Mouse (Mus musculus) lung, embryonic 14.5 days (tissue): ENCODE results near the gene Acd. TPM values are rescaled to one million over a fixed set of nuclear protein-coding genes. Genes with fewer than 3 reads are reported as not detected.
A peak's percentile ranks its signal among the peaks of the same experiment; 100 is the strongest.

Experiments
- ATAC-seq: fragments of 200-750 bp; cut with Nextera tagmentation; 2 replicates; pipeline ENCODE4 v1.8.0; 2017; ENCODE audit warnings: mild to moderate bottlenecking, moderate TSS enrichment, moderate library complexity; ENCODE audit not compliant: insufficient read depth
- DNase-seq: peaks from one replicate; pipeline ENCODE4 v3.0.0-alpha.2; 2015
- H3K27ac ChIP-seq: fragments of 300-500 bp; sonication (generic); 2 replicates; pipeline ENCODE4 v1.5.1; 2014; ENCODE audit warnings: low read depth, mild to moderate bottlenecking, moderate library complexity
- H3K27me3 ChIP-seq: fragments of 300-500 bp; sonication (generic); 2 replicates; pipeline ENCODE4 v1.6.1; 2014; ENCODE audit warnings: low read length, control low read depth; ENCODE audit not compliant: insufficient read depth
- H3K36me3 ChIP-seq: fragments of 300-500 bp; sonication (generic); 2 replicates; pipeline ENCODE4 v1.6.1; 2014; ENCODE audit warnings: control low read depth; ENCODE audit not compliant: insufficient read depth
- H3K4me1 ChIP-seq: fragments of 300-500 bp; sonication (generic); 2 replicates; pipeline ENCODE4 v1.6.1; 2014; ENCODE audit warnings: antibody characterized with exemption, control low read depth; ENCODE audit not compliant: insufficient read depth
- H3K4me2 ChIP-seq: fragments of 300-500 bp; sonication (generic); 2 replicates; pipeline ENCODE4 v1.6.1; 2014; ENCODE audit warnings: mild to moderate bottlenecking
- H3K4me3 ChIP-seq: fragments of 300-500 bp; sonication (generic); 2 replicates; pipeline ENCODE4 v1.5.1; 2014; ENCODE audit warnings: low read depth, low read length
- H3K9ac ChIP-seq: fragments of 300-500 bp; sonication (generic); 2 replicates; pipeline ENCODE4 v1.6.1; 2014
- H3K9me3 ChIP-seq: fragments of 300-500 bp; sonication (generic); 2 replicates; pipeline ENCODE4 v1.6.1; 2016; ENCODE audit warnings: low read depth, low read length, control low read depth
- CTCF ChIP-seq: IDR thresholded peaks from 2 replicates; pipeline ENCODE4 v1.5.1; 2016; ENCODE audit warnings: antibody characterized with exemption, low read depth
- WGBS: fragments of 180-500 bp; shearing (Covaris S2); extraction: QIAGEN DNeasy Blood & Tissue Kit; methylation state at CpG from one replicate; pipeline ENCODE4 v1.1.7; 2014; 5-methylcytosine and 5-hydroxymethylcytosine counted together
- polyA plus RNA-seq: library from polyadenylated mRNA; unstranded; fragments of >200 nt; fragmentation: Nextera tagmentation; extraction: Ambion mirVana; gene quantifications from 2 replicates; pipeline ENCODE4 v1.2.1, GENCODE M21; 2014

Acd gene
- polyA plus RNA-seq, 1 experiment from 2014 or later = 68.6 TPM

- peak overlapping the region; percentile 67 for H3K4me3 ChIP-seq
- H3K4me1 ChIP-seq = 0 out of 2 replicates have a peak, but pooled peaks cover 2% of the 10 kb centered on the region
- peak overlapping the region; percentile 81 for H3K4me2 ChIP-seq
- no peak for DNase-seq
- WGBS = 36% methylated on average over 18 of the region's 18 CpGs
- no peak for TF ChIP-seq CTCF
- peaks cover 43% of the 10 kb centered on the region for H3K36me3 ChIP-seq
- ATAC-seq = peak; percentile 12; the same call in 1 of the 2 replicates
- peak overlapping the region; percentile 60 for H3K9ac ChIP-seq
- no peaks in the 10 kb centered on the region for H3K9me3 ChIP-seq
- peak overlapping the region; percentile 59; the same call in 1 of the 2 replicates for H3K27ac ChIP-seq
- H3K27me3 ChIP-seq = no peaks in the 10 kb centered on the region
These were observed 1.1 kb upstream of the Acd start for GRCm38 (mm10) chr8:105702001-105702401.

DNA sequence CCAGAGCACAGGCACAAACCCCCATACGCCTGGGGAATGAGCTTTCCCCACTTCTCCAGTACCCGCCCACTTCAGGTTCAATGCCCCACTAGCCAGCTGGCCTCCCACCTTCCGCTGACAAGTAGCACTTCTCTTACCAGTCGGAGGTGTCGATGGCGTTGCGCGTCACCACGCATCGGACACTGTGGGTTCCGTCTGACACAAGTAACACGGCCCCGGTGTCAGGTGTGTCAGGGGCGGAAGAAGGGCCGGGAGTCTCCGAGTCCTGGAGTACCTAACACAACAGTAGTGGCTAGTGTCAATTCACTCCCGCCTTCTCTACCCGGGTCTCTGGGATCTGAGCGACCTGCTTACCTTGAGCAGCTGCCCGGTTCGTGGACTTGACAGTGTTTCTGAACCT, 336 bp downstream of the Acd start:
- DNase-seq (peak; percentile 62), ATAC-seq (peak; percentile 53)
- H3K4me3 ChIP-seq = peak overlapping the region; percentile 67
- no peaks in the 10 kb centered on the region for H3K9me3 ChIP-seq
- peak overlapping the region; percentile 60 for H3K9ac ChIP-seq
- H3K27ac ChIP-seq = peak overlapping the region; percentile 89
- H3K4me2 ChIP-seq = peak overlapping the region; percentile 81
- peaks cover 45% of the 10 kb centered on the region for H3K36me3 ChIP-seq
- H3K4me1 ChIP-seq = 0 out of 2 replicates have a peak, but pooled peaks cover 2% of the 10 kb centered on the region
- no peak for TF ChIP-seq CTCF
- 0% methylated on average over 21 of the region's 21 CpGs for WGBS
- H3K27me3 ChIP-seq = no peaks in the 10 kb centered on the region

DNA sequence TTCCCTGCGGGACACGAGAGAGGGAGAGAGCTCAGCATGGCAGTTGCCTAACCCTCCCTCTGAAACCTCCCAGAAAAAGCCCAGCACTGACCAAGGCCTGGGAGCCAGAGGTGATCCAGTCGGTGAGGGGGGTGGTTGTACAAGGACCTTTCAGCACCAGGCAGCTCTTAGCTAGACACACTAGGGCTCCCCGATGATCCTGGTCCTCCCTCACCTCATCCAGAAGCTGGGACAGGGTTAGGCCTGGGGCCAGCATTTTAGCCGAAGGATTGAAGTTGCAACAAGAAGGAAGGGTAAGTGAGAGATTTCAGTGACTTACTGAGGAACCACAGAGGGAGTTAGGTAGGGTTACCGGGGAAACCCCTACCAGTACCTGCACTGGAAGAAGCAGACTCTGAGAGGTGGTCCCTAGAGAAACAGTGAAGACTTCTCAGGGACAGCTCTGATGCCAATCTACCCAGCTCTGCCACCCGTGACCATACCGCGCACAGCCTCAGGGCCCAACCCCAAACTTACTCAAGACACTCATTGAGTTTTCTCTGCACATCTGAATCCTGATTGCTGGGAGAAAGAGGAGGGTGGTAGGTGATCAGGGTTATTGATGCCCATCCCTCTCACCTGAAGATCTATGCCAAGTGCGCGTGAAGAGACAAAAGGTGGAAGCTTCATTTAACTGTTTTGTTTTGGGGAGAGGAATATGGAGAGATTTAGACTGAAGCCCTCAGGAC, 1.2 kb downstream of the Acd start:
- Histone ChIP-seq H3K36me3 (peaks cover 45% of the 10 kb centered on the region), H3K27me3 (no peaks in the 10 kb centered on the region), H3K9me3 (no peaks in the 10 kb centered on the region), H3K4me2 (peak overlapping the region; percentile 81), H3K4me3 (peak overlapping the region; percentile 67), H3K4me1 (0 out of 2 replicates have a peak, but pooled peaks cover 2% of the 10 kb centered on the region), H3K27ac (no peak overlapping the region), H3K9ac (peak overlapping the region; percentile 60)
- ATAC-seq = no peak
- 89% methylated on average over 11 of the region's 11 CpGs for WGBS
- TF ChIP-seq CTCF = no peak
- DNase-seq = no peak

GRCm38 (mm10) chr8:105698734-105699133, 2.2 kb downstream of the Acd start:
- ATAC-seq (no peak), DNase-seq (no peak)
- no peaks in the 10 kb centered on the region for H3K9me3 ChIP-seq
- 0 out of 2 replicates have a peak, but pooled peaks cover 10% of the 10 kb centered on the region for H3K4me1 ChIP-seq
- no peak overlapping the region for H3K4me2 ChIP-seq
- no peak overlapping the region for H3K27ac ChIP-seq
- H3K9ac ChIP-seq = no peak overlapping the region
- WGBS = 91% methylated on average over 5 of the region's 5 CpGs
- no peak overlapping the region for H3K4me3 ChIP-seq
- H3K27me3 ChIP-seq = no peaks in the 10 kb centered on the region
- no peak for TF ChIP-seq CTCF
- H3K36me3 ChIP-seq = peaks cover 37% of the 10 kb centered on the region

DNA sequence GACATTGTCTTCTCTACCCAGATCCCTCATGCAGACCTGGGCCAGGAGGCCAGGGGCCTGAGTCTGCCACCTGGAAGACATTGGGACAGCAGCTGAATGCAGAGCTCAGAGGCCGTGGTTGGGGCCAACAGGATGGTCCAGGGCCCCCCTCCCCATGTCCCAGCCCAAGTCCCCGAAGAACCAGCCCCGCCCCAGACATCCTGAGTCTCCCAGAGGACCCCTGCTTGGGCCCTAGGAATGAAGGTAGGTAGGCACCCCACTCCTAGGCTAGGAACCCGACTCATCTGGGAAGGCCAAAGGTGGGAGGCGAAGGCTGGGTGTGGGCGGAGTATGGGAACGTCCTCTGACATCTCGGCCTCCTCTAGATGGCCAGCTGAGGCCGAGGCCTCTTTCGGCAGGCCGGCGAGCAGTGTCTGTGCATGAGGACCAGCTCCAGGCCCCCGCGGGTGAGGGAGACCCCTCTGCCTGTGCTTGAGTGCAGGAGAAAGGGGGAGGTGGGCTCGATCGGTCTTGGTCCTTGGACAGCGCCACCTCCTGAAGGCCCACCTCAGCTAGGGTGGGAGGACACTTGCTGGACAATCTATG, 3.6 kb downstream of the Acd start:
- ATAC-seq (no peak), DNase-seq (no peak)
- Histone ChIP-seq H3K27me3 (no peaks in the 10 kb centered on the region), H3K36me3 (peaks cover 24% of the 10 kb centered on the region; the same call in 1 of the 2 replicates), H3K9me3 (no peaks in the 10 kb centered on the region), H3K9ac (no peak overlapping the region), H3K4me3 (no peak overlapping the region), H3K4me1 (0 out of 2 replicates have a peak, but pooled peaks cover 10% of the 10 kb centered on the region), H3K4me2 (no peak overlapping the region), H3K27ac (no peak overlapping the region)
- WGBS = 88% methylated on average over 17 of the region's 17 CpGs
- TF ChIP-seq CTCF = no peak

DNA sequence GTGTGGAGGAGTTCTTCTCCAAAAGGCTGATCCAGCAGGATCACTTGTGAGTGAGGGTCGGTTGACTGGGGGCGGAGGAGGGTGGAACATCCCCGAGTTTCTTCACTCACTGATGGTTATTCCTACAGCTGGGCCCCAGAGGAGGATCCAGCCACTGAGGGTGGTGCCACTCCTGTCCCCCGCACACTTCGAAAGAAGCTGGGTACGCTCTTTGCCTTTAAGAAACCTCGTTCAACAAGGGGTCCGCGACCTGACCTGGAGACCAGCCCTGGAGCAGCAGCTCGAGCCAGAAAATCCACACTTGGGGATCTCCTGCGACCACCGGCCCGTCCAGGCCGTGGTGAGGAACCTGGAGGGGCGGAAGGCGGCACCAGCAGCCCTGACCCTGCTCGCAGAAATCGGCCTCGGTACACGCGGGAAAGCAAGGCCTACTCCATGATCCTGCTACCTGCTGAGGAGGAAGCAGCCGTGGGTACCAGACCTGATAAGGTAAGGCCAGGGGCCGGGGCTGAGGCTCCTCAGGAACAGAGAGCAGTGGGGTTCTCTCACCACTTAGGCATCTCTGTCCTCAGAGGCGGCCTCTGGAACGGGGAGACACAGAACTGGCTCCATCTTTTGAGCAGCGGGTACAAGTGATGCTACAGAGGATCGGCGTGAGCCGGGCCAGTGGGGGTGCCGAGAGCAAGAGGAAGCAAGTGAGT, 5.7 kb downstream of the Acd start:
- DNase-seq (no peak), ATAC-seq (no peak)
- H3K9ac ChIP-seq = no peak overlapping the region
- H3K27ac ChIP-seq = no peak overlapping the region
- 0 out of 2 replicates have a peak, but pooled peaks cover 10% of the 10 kb centered on the region for H3K4me1 ChIP-seq
- no peak for TF ChIP-seq CTCF
- H3K36me3 ChIP-seq = peaks cover 24% of the 10 kb centered on the region; the same call in 1 of the 2 replicates
- H3K9me3 ChIP-seq = no peaks in the 10 kb centered on the region
- WGBS = 73% methylated on average over 30 of the region's 30 CpGs
- H3K27me3 ChIP-seq = no peaks in the 10 kb centered on the region
- no peak overlapping the region for H3K4me3 ChIP-seq
- no peak overlapping the region for H3K4me2 ChIP-seq
